Mouse (Mus musculus) inflammation-experienced regulatory T-cells, adult 6 months (primary cell): Measurements from ENCODE around the gene Mecp2. TPM values are rescaled to one million over a fixed set of nuclear protein-coding genes. Genes with fewer than 3 reads are reported as not detected.

ENCODE experiments used
- ATAC-seq: one replicate; pipeline ENCODE4 v1.8.0; 2017
- polyA plus RNA-seq, 3 experiments: library from polyadenylated mRNA; unstranded; fragments of 100-300 nt; shearing (Covaris generic); gene quantifications; one replicate each; pipeline ENCODE4 v1.2.1; 2017

Mecp2 gene
- polyA plus RNA-seq, 3 experiments from 2014 or later: 11.5 to 22.5 (median 20.6) TPM

DNA sequence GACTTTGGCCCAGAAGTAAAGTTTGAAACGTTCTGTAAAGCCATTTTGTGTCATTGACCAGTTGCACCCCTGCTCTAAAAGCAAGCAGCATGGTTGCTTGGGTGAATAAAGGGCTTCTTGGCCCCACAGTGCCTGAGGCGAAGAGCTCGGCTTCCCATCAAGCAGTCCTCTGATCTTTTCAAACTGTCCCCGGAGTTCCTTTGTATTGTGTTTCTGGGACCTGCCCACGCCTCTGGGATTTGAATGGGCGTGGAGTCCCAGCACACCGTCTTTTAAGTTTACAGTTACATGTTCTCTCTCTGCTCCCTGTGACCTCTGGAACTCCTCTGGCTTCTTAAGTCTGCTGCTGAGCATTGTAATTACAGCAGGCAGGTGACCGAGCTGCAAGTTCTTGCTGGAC, 127.1 kb downstream of the Mecp2 start:
- ATAC-seq: no peak

DNA sequence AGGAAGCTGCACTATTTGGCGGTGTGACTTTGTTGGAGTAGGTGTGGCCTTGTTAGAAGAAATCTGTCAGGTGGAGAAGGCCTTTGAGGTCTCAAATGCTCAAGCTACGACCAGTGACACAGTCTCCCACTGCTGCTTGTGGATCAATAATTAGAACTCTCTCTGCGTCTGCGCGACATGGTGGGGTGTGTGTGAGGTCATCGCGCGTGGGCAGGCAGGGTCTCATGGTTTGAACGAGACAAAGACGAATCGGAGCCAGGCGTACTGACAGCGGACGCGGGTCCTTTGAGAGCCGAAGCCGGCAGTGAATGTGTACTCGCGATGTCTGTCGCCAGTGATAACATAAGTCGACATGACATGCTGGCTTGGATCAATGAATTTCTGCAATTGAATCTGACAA, 128.8 kb downstream of the Mecp2 start:
- no peak for ATAC-seq

GRCm38 (mm10) chrX:74003644-74004043, 131.5 kb downstream of the Mecp2 start:
- no peak for ATAC-seq

DNA sequence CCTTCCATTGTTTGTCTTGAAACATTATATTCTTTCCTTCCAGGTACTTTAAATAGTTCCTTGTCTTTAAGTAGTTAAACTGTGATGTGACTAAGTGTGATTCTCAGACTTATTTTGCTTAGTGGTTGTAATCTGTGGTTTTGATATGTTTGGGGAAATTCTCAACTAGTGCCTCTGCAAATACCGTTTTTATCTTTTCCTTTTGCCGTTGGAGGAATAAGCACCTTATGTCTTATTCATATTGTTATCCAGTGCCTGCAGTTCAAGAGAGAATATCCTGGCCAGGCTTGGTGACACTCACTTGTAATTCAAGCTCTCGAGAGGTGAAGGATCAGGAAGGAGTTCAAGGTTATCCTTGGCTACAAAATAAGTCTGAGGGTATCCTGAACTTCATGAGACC, 134.1 kb downstream of the Mecp2 start:
- no peak for ATAC-seq

- no peak for ATAC-seq
Observed at GRCm38 (mm10) chrX:73998911-73999869, 136.0 kb downstream of the Mecp2 start.

DNA sequence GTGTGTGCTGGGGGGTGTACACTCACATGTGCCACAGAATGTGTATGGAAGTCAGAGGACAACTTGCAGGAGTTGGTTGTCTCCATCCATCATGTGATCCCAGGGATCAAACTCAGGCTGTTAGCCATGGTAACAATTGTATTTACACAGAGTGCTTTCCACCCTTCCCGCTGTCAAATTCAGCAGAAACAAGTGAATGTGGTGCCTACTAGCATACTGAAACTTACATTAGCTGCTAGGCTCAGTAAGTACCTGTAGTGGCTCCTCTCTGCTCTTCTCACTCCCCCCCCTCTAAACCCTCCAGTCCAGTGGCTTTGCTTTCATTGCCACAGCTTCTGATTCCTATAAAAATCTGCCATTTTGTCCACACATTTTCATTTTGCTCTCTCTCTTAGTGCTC, 157.4 kb downstream of the Mecp2 start:
- ATAC-seq: no peak

Other genes with a start within 250 kb of the Mecp2 start
- gene Avpr2, start 243.3 kb downstream of the Mecp2 start, polyA plus RNA-seq: 1 to 10 TPM; 1.5 to 3.2 (median 2.7) TPM
- 10 to 100 TPM in 1 of 3 experiments, 1 to 10 TPM in 2; 5.6 to 21.3 (median 9.7) TPM for gene L1cam, start 239.3 kb downstream of the Mecp2 start, polyA plus RNA-seq
- gene Arhgap4, start 213.5 kb downstream of the Mecp2 start, polyA plus RNA-seq: 100 to 1,000 TPM; 114 to 148 (median 147) TPM
- 100 to 1,000 TPM; 173 to 214 (median 188) TPM for gene Naa10, start 213.4 kb downstream of the Mecp2 start, polyA plus RNA-seq
- gene Renbp, start 204.5 kb downstream of the Mecp2 start, polyA plus RNA-seq: 10 to 100 TPM in 1 of 3 experiments, 1 to 10 TPM in 2; 4.2 to 10.0 (median 6.5) TPM
- gene Hcfc1, start 169.0 kb downstream of the Mecp2 start, polyA plus RNA-seq: 10 to 100 TPM; 35.4 to 39.1 (median 37.1) TPM
- gene Irak1, start 111.4 kb downstream of the Mecp2 start, polyA plus RNA-seq: 10 to 100 TPM; 21.3 to 32.3 (median 27.2) TPM
- gene Opn1mw, start 7.9 kb downstream of the Mecp2 start, polyA plus RNA-seq: not detected
- gene Tex28, start 32.5 kb upstream of the Mecp2 start, polyA plus RNA-seq: not detected
- gene Tktl1, start 41.9 kb upstream of the Mecp2 start, polyA plus RNA-seq: 1 to 10 TPM; 3.3 to 4.3 (median 4.0) TPM
- gene Flna, start 114.5 kb upstream of the Mecp2 start, polyA plus RNA-seq: 100 to 1,000 TPM; 222 to 338 (median 279) TPM
- 10 to 100 TPM; 22.4 to 91.9 (median 32.8) TPM for gene Emd, start 119.3 kb upstream of the Mecp2 start, polyA plus RNA-seq
- 1,000 to 10,000 TPM in 1 of 3 experiments, 100 to 1,000 TPM in 2; 478 to 1,649 (median 679) TPM for gene Rpl10, start 135.4 kb upstream of the Mecp2 start, polyA plus RNA-seq
- gene Taz, start 146.5 kb upstream of the Mecp2 start, polyA plus RNA-seq: 10 to 100 TPM; 28.8 to 66.0 (median 58.8) TPM
- gene Dnase1l1, start 147.0 kb upstream of the Mecp2 start, polyA plus RNA-seq: 10 to 100 TPM; 17.0 to 35.0 (median 23.7) TPM
- 100 to 1,000 TPM; 130 to 165 (median 156) TPM for gene Atp6ap1, start 161.7 kb upstream of the Mecp2 start, polyA plus RNA-seq
- 100 to 1,000 TPM; 167 to 342 (median 246) TPM for gene Gdi1, start 169.6 kb upstream of the Mecp2 start, polyA plus RNA-seq
- gene Fam50a, start 177.7 kb upstream of the Mecp2 start, polyA plus RNA-seq: 10 to 100 TPM; 54.7 to 72.5 (median 72.5) TPM
- gene Plxna3, start 193.7 kb upstream of the Mecp2 start, polyA plus RNA-seq: 1 to 10 TPM; 1.6 to 6.5 (median 4.6) TPM
- gene Lage3, start 218.3 kb upstream of the Mecp2 start, polyA plus RNA-seq: 10 to 100 TPM; 70.0 to 79.0 (median 77.5) TPM
- gene Ubl4a, start 237.9 kb upstream of the Mecp2 start, polyA plus RNA-seq: 10 to 100 TPM; 40.7 to 90.2 (median 68.6) TPM
- 10 to 100 TPM; 18.1 to 31.3 (median 27.1) TPM for gene Slc10a3, start 238.0 kb upstream of the Mecp2 start, polyA plus RNA-seq